Mouse (Mus musculus): ENCODE measurements at regions not wholly inside any gene's neighbourhood (a gene's known extent, or its start where the extent isn't known, plus 50 kb on each side); places are given as distances from the start of the nearest gene placed in this dataset.

DNA sequence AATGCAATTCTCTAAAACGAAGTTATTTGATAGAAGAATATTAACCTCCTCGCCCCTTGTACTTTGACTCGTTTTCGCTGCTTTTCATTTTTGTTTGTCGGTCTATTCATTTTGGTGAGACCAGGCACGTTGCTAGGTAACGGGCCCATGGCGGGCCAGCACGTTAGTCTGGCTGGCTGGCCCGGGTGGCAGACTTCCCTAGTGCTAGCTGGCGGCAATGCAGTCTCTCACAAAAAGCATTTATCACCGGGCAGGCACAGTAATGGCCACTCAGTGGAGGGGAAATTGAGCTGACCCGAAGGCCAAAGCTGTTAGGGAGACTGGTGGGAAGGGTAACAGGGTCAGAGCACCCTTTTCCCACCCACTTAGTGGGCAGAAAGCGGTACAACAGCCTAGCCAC lies 163.7 kb downstream of the Gm12689 start:
- Histone ChIP-seq H3K4me2 (replicated peaks; ENCODE audit: low read depth, low read length) (0 out of 2 replicates have a peak overlapping the region, but pooled peaks have one; percentile 16), H3K4me1 (ENCODE audit: control insufficient read depth, insufficient read depth, low read length) (0 out of 2 replicates have a peak, but pooled peaks cover 3% of the 10 kb centered on the region), H3K27me3 (ENCODE audit: control insufficient read depth, insufficient read depth, low read length) (no peaks in the 10 kb centered on the region; the same call in 1 of the 2 replicates), H3K9ac (replicated peaks; ENCODE audit: low read depth, low read length) (no peak overlapping the region), H3K9me3 (ENCODE audit: control insufficient read depth, low read depth, low read length) (no peaks in the 10 kb centered on the region), H3K27ac (ENCODE audit: low read length) (no peak overlapping the region), H3K36me3 (ENCODE audit: control insufficient read depth, insufficient read depth, low read length) (no peaks in the 10 kb centered on the region), H3K4me3 (ENCODE audit: low read depth, low read length) (no peak overlapping the region)
- 3% methylated on average over 14 of the region's 14 CpGs for WGBS
- ATAC-seq (ENCODE audit: insufficient number of reproducible peaks, insufficient read depth, low FRiP score, low read depth): no peak

DNA sequence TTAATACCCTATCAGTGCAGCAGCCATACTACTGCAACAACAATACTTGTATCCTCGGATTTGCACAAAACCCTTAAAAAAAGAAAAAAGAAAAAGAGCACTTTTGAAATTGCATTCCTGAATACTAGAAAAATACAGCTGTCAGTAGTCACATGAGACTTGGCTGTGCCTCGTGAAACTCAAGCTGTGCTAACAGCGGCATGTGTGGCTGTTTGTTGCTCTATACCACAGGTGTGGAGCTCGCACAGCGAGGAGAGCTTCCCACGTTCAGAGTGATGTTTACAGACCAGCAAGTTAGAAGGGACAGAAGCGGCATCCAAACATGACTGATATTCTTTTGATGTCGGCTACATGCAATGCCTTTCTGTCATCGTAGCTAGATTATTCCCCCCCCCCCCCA lies 169.8 kb downstream of the Gm12689 start:
- H3K4me2 ChIP-seq (replicated peaks; ENCODE audit: low read depth, low read length): no peak overlapping the region
- no peaks in the 10 kb centered on the region; the same call in 1 of the 2 replicates for H3K27me3 ChIP-seq (ENCODE audit: control insufficient read depth, insufficient read depth, low read length)
- no peak overlapping the region for H3K4me3 ChIP-seq (ENCODE audit: low read depth, low read length)
- no peak overlapping the region for H3K27ac ChIP-seq (ENCODE audit: low read length)
- H3K9me3 ChIP-seq (ENCODE audit: control insufficient read depth, low read depth, low read length): no peaks in the 10 kb centered on the region
- H3K36me3 ChIP-seq (ENCODE audit: control insufficient read depth, insufficient read depth, low read length): no peaks in the 10 kb centered on the region
- H3K9ac ChIP-seq (replicated peaks; ENCODE audit: low read depth, low read length): no peak overlapping the region
- H3K4me1 ChIP-seq (ENCODE audit: control insufficient read depth, insufficient read depth, low read length): no peaks in the 10 kb centered on the region
- 58% methylated on average over 9 of the region's 9 CpGs for WGBS
- no peak for ATAC-seq (ENCODE audit: insufficient number of reproducible peaks, insufficient read depth, low FRiP score, low read depth)

GRCm38 (mm10) chr4:99475701-99476218 lies 180.1 kb downstream of the Gm12689 start:
- Histone ChIP-seq H3K9me3 (ENCODE audit: control insufficient read depth, low read depth, low read length) (no peaks in the 10 kb centered on the region), H3K4me2 (replicated peaks; ENCODE audit: low read depth, low read length) (no peak overlapping the region), H3K36me3 (ENCODE audit: control insufficient read depth, insufficient read depth, low read length) (no peaks in the 10 kb centered on the region), H3K4me3 (ENCODE audit: low read depth, low read length) (no peak overlapping the region), H3K4me1 (ENCODE audit: control insufficient read depth, insufficient read depth, low read length) (no peaks in the 10 kb centered on the region), H3K27ac (ENCODE audit: low read length) (no peak overlapping the region), H3K27me3 (ENCODE audit: control insufficient read depth, insufficient read depth, low read length) (no peaks in the 10 kb centered on the region), H3K9ac (replicated peaks; ENCODE audit: low read depth, low read length) (no peak overlapping the region)
- 47% methylated on average over 11 of the region's 11 CpGs for WGBS
- ATAC-seq (ENCODE audit: insufficient number of reproducible peaks, insufficient read depth, low FRiP score, low read depth): no peak

DNA sequence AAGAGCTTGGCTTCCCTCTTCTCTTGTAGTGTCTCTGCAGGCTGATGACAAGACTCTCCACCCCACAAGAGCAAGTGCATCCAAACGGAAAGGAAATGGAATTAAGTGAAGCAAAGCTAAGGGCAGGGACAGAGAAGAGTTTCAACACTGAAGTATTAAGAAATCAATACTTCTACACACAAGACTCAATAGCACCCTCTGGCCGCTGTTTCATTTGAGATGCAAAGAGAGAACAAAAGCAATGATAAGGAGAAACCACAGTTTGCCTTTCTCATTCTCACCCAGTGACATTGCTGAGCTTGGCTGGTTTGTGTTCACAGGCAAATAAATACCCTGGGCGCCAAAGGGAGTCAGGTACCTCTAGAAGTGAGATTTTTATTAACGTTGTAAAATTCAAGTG lies 171.8 kb upstream of the Foxd3 start:
- H3K4me1 ChIP-seq (ENCODE audit: control insufficient read depth, insufficient read depth, low read length): no peaks in the 10 kb centered on the region
- no peak overlapping the region for H3K4me2 ChIP-seq (replicated peaks; ENCODE audit: low read depth, low read length)
- no peak overlapping the region for H3K4me3 ChIP-seq (ENCODE audit: low read depth, low read length)
- H3K9me3 ChIP-seq (ENCODE audit: control insufficient read depth, low read depth, low read length): no peaks in the 10 kb centered on the region
- no peak overlapping the region for H3K9ac ChIP-seq (replicated peaks; ENCODE audit: low read depth, low read length)
- WGBS: 53% methylated on average over 4 of the region's 4 CpGs
- no peaks in the 10 kb centered on the region for H3K36me3 ChIP-seq (ENCODE audit: control insufficient read depth, insufficient read depth, low read length)
- ATAC-seq (ENCODE audit: insufficient number of reproducible peaks, insufficient read depth, low FRiP score, low read depth): no peak
- no peak overlapping the region for H3K27ac ChIP-seq (ENCODE audit: low read length)
- H3K27me3 ChIP-seq (ENCODE audit: control insufficient read depth, insufficient read depth, low read length): no peaks in the 10 kb centered on the region

- H3K4me3 ChIP-seq (ENCODE audit: low read depth, low read length): no peak overlapping the region
- H3K9me3 ChIP-seq (ENCODE audit: control insufficient read depth, low read depth, low read length): no peaks in the 10 kb centered on the region
- no peak overlapping the region for H3K9ac ChIP-seq (replicated peaks; ENCODE audit: low read depth, low read length)
- no peak overlapping the region for H3K4me2 ChIP-seq (replicated peaks; ENCODE audit: low read depth, low read length)
- no peak overlapping the region for H3K27ac ChIP-seq (ENCODE audit: low read length)
- H3K4me1 ChIP-seq (ENCODE audit: control insufficient read depth, insufficient read depth, low read length): no peaks in the 10 kb centered on the region
- no peak for ATAC-seq (ENCODE audit: insufficient number of reproducible peaks, insufficient read depth, low FRiP score, low read depth)
- no peaks in the 10 kb centered on the region for H3K36me3 ChIP-seq (ENCODE audit: control insufficient read depth, insufficient read depth, low read length)
- WGBS: 72% methylated on average over 12 of the region's 12 CpGs
- no peaks in the 10 kb centered on the region for H3K27me3 ChIP-seq (ENCODE audit: control insufficient read depth, insufficient read depth, low read length)
These were observed 164.3 kb upstream of the Foxd3 start for GRCm38 (mm10) chr4:99491536-99492514.

- 66% methylated on average over 10 of the region's 10 CpGs for WGBS
These were observed 152.8 kb upstream of the Foxd3 start for GRCm38 (mm10) chr4:99503221-99503744.

DNA sequence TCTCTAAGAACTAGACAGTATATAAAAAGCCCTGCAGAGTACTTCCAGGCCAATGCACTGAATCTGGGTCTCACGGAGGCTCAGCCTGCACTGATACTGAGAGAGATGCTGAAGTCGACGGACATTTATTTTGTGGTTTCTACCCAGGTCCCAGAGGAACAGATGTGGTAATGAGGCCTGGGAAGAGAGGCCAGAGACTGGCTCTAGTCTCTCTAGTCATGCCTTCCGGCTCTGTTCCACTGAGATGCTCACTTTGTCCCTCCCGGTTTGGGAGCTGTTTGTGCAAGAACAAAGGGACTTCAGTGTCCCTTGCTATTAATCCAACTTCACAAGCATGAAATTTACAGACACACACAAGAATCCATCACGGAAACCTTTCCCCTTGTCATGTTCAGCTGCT lies 144.1 kb upstream of the Foxd3 start:
- no peak overlapping the region for H3K4me2 ChIP-seq (replicated peaks; ENCODE audit: low read depth, low read length)
- H3K27me3 ChIP-seq (ENCODE audit: control insufficient read depth, insufficient read depth, low read length): no peaks in the 10 kb centered on the region
- no peaks in the 10 kb centered on the region for H3K36me3 ChIP-seq (ENCODE audit: control insufficient read depth, insufficient read depth, low read length)
- H3K27ac ChIP-seq (ENCODE audit: low read length): no peak overlapping the region
- WGBS: 75% methylated on average over 6 of the region's 6 CpGs
- ATAC-seq (ENCODE audit: insufficient number of reproducible peaks, insufficient read depth, low FRiP score, low read depth): no peak
- H3K9ac ChIP-seq (replicated peaks; ENCODE audit: low read depth, low read length): no peak overlapping the region
- H3K9me3 ChIP-seq (ENCODE audit: control insufficient read depth, low read depth, low read length): no peaks in the 10 kb centered on the region
- no peaks in the 10 kb centered on the region for H3K4me1 ChIP-seq (ENCODE audit: control insufficient read depth, insufficient read depth, low read length)
- no peak overlapping the region for H3K4me3 ChIP-seq (ENCODE audit: low read depth, low read length)

More at GRCm38 (mm10) chr4:99503221-99503744, 152.8 kb upstream of the Foxd3 start:
- H3K36me3 ChIP-seq (ENCODE audit: control insufficient read depth, insufficient read depth, low read length): no peaks in the 10 kb centered on the region
- no peak overlapping the region for H3K27ac ChIP-seq (ENCODE audit: low read length)
- H3K9me3 ChIP-seq (ENCODE audit: control insufficient read depth, low read depth, low read length): no peaks in the 10 kb centered on the region
- no peaks in the 10 kb centered on the region for H3K27me3 ChIP-seq (ENCODE audit: control insufficient read depth, insufficient read depth, low read length)
- H3K4me2 ChIP-seq (replicated peaks; ENCODE audit: low read depth, low read length): no peak overlapping the region
- H3K9ac ChIP-seq (replicated peaks; ENCODE audit: low read depth, low read length): no peak overlapping the region
- H3K4me3 ChIP-seq (ENCODE audit: low read depth, low read length): no peak overlapping the region
- H3K4me1 ChIP-seq (ENCODE audit: control insufficient read depth, insufficient read depth, low read length): no peaks in the 10 kb centered on the region
- ATAC-seq (ENCODE audit: insufficient number of reproducible peaks, insufficient read depth, low FRiP score, low read depth): no peak

DNA sequence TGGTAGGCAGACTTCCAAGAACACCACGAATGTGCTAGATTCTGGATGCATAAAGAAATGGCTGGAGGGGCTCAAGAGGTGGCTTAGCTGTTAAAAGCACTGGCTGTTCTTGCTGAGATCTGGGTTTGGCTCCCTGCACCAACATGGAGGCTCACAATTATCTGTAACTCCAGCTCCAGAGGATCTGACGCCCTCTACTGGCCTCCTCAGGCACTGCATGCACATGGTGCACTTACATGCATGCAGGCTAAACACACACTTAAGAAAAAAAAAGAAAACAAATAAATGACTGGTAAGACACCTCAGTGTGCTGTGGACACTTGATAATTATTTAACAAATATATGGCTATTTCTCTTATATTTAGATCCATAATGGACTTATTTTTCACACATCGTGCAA lies 139.2 kb upstream of the Foxd3 start:
- Histone ChIP-seq H3K27me3 (ENCODE audit: control insufficient read depth, insufficient read depth, low read length) (no peaks in the 10 kb centered on the region), H3K36me3 (ENCODE audit: control insufficient read depth, insufficient read depth, low read length) (no peaks in the 10 kb centered on the region), H3K4me2 (replicated peaks; ENCODE audit: low read depth, low read length) (no peak overlapping the region), H3K27ac (ENCODE audit: low read length) (no peak overlapping the region), H3K9me3 (ENCODE audit: control insufficient read depth, low read depth, low read length) (no peaks in the 10 kb centered on the region), H3K4me1 (ENCODE audit: control insufficient read depth, insufficient read depth, low read length) (no peaks in the 10 kb centered on the region), H3K4me3 (ENCODE audit: low read depth, low read length) (no peak overlapping the region), H3K9ac (replicated peaks; ENCODE audit: low read depth, low read length) (no peak overlapping the region)
- no peak for ATAC-seq (ENCODE audit: insufficient number of reproducible peaks, insufficient read depth, low FRiP score, low read depth)
- 79% methylated on average over 3 of the region's 3 CpGs for WGBS

Data from stomach, embryonic 14.5 days (tissue).